Mouse (Mus musculus) forebrain, embryonic 11.5 days (tissue): Measurements from ENCODE around the gene Carmil2. TPM values are rescaled to one million over a fixed set of nuclear protein-coding genes. Genes with fewer than 3 reads are reported as not detected.
A peak's percentile ranks its signal among the peaks of the same experiment; 100 is the strongest.

ENCODE experiments used
- ATAC-seq: fragments of 200-750 bp; cut with Nextera tagmentation; replicated peaks from 2 replicates; pipeline ENCODE4 v1.8.0; 2017; ENCODE audit warnings: moderate TSS enrichment; ENCODE audit not compliant: low FRiP score
- DNase-seq: peaks from one replicate; pipeline ENCODE4 v3.0.0-alpha.2; 2017; ENCODE audit warnings: low spot score
- H3K27ac ChIP-seq: fragments of 300-500 bp; sonication (generic); 2 replicates; pipeline ENCODE4 v1.5.1; 2014; ENCODE audit warnings: low read depth, low read length
- H3K27me3 ChIP-seq: fragments of 300-500 bp; sonication (generic); 2 replicates; pipeline ENCODE4 v1.6.1; 2014; ENCODE audit warnings: mild to moderate bottlenecking, low read length, mixed read lengths; ENCODE audit not compliant: control insufficient read depth, insufficient read depth
- H3K36me3 ChIP-seq: fragments of 300-500 bp; sonication (generic); 2 replicates; pipeline ENCODE4 v1.6.1; 2014; ENCODE audit warnings: mild to moderate bottlenecking, low read length, moderate library complexity, mixed read lengths; ENCODE audit not compliant: control insufficient read depth, insufficient read depth
- H3K4me1 ChIP-seq: fragments of 300-500 bp; sonication (generic); replicated peaks from 2 replicates; pipeline ENCODE4 v1.6.1; 2014; ENCODE audit warnings: low read length, mixed read lengths; ENCODE audit not compliant: control insufficient read depth, insufficient read depth
- H3K4me2 ChIP-seq: fragments of 300-500 bp; sonication (generic); 2 replicates; pipeline ENCODE4 v1.6.1; 2014; ENCODE audit warnings: low read depth, mild to moderate bottlenecking, low read length, moderate library complexity, mixed read lengths; ENCODE audit not compliant: severe bottlenecking
- H3K4me3 ChIP-seq: fragments of 300-500 bp; sonication (generic); 2 replicates; pipeline ENCODE4 v1.5.1; 2014; ENCODE audit warnings: low read depth, low read length
- H3K9ac ChIP-seq: fragments of 300-500 bp; sonication (generic); 2 replicates; pipeline ENCODE4 v1.6.1; 2014; ENCODE audit warnings: low read length
- H3K9me3 ChIP-seq: fragments of 300-500 bp; sonication (generic); 2 replicates; pipeline ENCODE4 v1.6.1; 2016; ENCODE audit warnings: low read length, mixed read lengths; ENCODE audit not compliant: control insufficient read depth
- WGBS: fragments of 180-500 bp; shearing (Covaris S2); extraction: QIAGEN DNeasy Blood & Tissue Kit; methylation state at CpG from one replicate; pipeline ENCODE4 v1.1.7; 2014; 5-methylcytosine and 5-hydroxymethylcytosine counted together
- polyA plus RNA-seq: library from polyadenylated mRNA; unstranded; fragments of >200 nt; fragmentation: Nextera tagmentation; extraction: Ambion mirVana; gene quantifications from 2 replicates; pipeline ENCODE4 v1.2.1, GENCODE M21; 2014

Gene Carmil2
- polyA plus RNA-seq, 1 experiment from 2014 or later, result 2.0 TPM

- WGBS, result 92% methylated on average over 5 of the region's 5 CpGs
- H3K4me2 ChIP-seq, result no peak overlapping the region
- H3K27ac ChIP-seq, result no peak overlapping the region
- no peaks in the 10 kb centered on the region; the same call in 1 of the 2 replicates for H3K27me3 ChIP-seq
- DNase-seq (no peak), ATAC-seq (no peak)
- H3K36me3 ChIP-seq, result peaks cover 2% of the 10 kb centered on the region; the same call in 1 of the 2 replicates
- peaks cover 8% of the 10 kb centered on the region for H3K4me1 ChIP-seq
- no peak overlapping the region for H3K4me3 ChIP-seq
- no peak overlapping the region for H3K9ac ChIP-seq
- H3K9me3 ChIP-seq, result no peaks in the 10 kb centered on the region
Observed at GRCm38 (mm10) chr8:105698734-105699133, 12.7 kb downstream of the Carmil2 start.

- Histone ChIP-seq H3K27ac (no peak overlapping the region), H3K9me3 (no peaks in the 10 kb centered on the region), H3K36me3 (peaks cover 6% of the 10 kb centered on the region; the same call in 1 of the 2 replicates), H3K4me3 (peak overlapping the region; percentile 66), H3K9ac (peak overlapping the region; percentile 70; the same call in 1 of the 2 replicates), H3K4me2 (peak overlapping the region; percentile 93), H3K4me1 (peaks cover 8% of the 10 kb centered on the region), H3K27me3 (no peaks in the 10 kb centered on the region)
- WGBS, result 86% methylated on average over 11 of the region's 11 CpGs
- no peak for ATAC-seq
- DNase-seq, result no peak
Observed at GRCm38 (mm10) chr8:105699488-105700215, 13.6 kb downstream of the Carmil2 start.

GRCm38 (mm10) chr8:105700566-105700965, 14.5 kb downstream of the Carmil2 start:
- WGBS, result under 1% methylated on average over 21 of the region's 21 CpGs
- Histone ChIP-seq H3K27ac (peak overlapping the region; percentile 84; the same call in 1 of the 2 replicates), H3K27me3 (no peaks in the 10 kb centered on the region), H3K9ac (peak overlapping the region; percentile 70), H3K9me3 (no peaks in the 10 kb centered on the region), H3K4me3 (peak overlapping the region; percentile 66), H3K4me2 (peak overlapping the region; percentile 93), H3K36me3 (peaks cover 6% of the 10 kb centered on the region; the same call in 1 of the 2 replicates), H3K4me1 (peaks cover 8% of the 10 kb centered on the region)
- no peak; the same call in 1 of the 2 replicates for ATAC-seq
- peak; percentile 78 for DNase-seq

GRCm38 (mm10) chr8:105700966-105701824, 15.1 kb downstream of the Carmil2 start, which contains the start of the genes Acd and Pard6a:
TSS of gene Acd (minus strand) at chr8:105701102.
TSS of gene Pard6a (plus strand) at chr8:105701148.
- WGBS, result under 1% methylated on average over 59 of the region's 60 CpGs
- Histone ChIP-seq H3K4me3 (peak within 1 kb of the TSS; percentile 66), H3K36me3 (peaks cover 6% of the 10 kb centered on the region; the same call in 1 of the 2 replicates), H3K9ac (peak within 1 kb of the TSS; percentile 70), H3K27me3 (no peaks in the 10 kb centered on the region), H3K4me1 (peaks cover 8% of the 10 kb centered on the region), H3K4me2 (peak within 1 kb of the TSS; percentile 93), H3K9me3 (no peaks in the 10 kb centered on the region), H3K27ac (peak within 1 kb of the TSS; percentile 84)
- DNase-seq, result peak; percentile 98
- peak; percentile 82 for ATAC-seq

GRCm38 (mm10) chr8:105702001-105702401, 15.9 kb downstream of the Carmil2 start:
- Histone ChIP-seq H3K36me3 (peaks cover 6% of the 10 kb centered on the region; the same call in 1 of the 2 replicates), H3K4me3 (peak overlapping the region; percentile 66), H3K4me1 (peaks cover 12% of the 10 kb centered on the region), H3K9me3 (no peaks in the 10 kb centered on the region), H3K9ac (peak overlapping the region; percentile 48), H3K4me2 (peak overlapping the region; percentile 93), H3K27me3 (no peaks in the 10 kb centered on the region), H3K27ac (peak overlapping the region; percentile 84; the same call in 1 of the 2 replicates)
- ATAC-seq (peak; percentile 8; the same call in 1 of the 2 replicates), DNase-seq (no peak)
- 31% methylated on average over 18 of the region's 18 CpGs for WGBS

GRCm38 (mm10) chr8:105702731-105703415, 16.8 kb downstream of the Carmil2 start:
- H3K36me3 ChIP-seq, result peaks cover 6% of the 10 kb centered on the region; the same call in 1 of the 2 replicates
- DNase-seq (no peak), ATAC-seq (no peak)
- no peak overlapping the region for H3K4me3 ChIP-seq
- H3K27ac ChIP-seq, result no peak overlapping the region
- no peaks in the 10 kb centered on the region for H3K9me3 ChIP-seq
- H3K4me2 ChIP-seq, result no peak overlapping the region
- WGBS, result 93% methylated on average over 24 of the region's 24 CpGs
- H3K4me1 ChIP-seq, result peaks cover 12% of the 10 kb centered on the region
- no peaks in the 10 kb centered on the region for H3K27me3 ChIP-seq
- no peak overlapping the region for H3K9ac ChIP-seq

GRCm38 (mm10) chr8:105704146-105704812, 18.2 kb downstream of the Carmil2 start:
- no peak overlapping the region for H3K4me2 ChIP-seq
- H3K4me3 ChIP-seq, result no peak overlapping the region
- H3K27me3 ChIP-seq, result no peaks in the 10 kb centered on the region
- no peak overlapping the region for H3K9ac ChIP-seq
- H3K36me3 ChIP-seq, result peaks cover 6% of the 10 kb centered on the region; the same call in 1 of the 2 replicates
- peaks cover 12% of the 10 kb centered on the region for H3K4me1 ChIP-seq
- no peak overlapping the region for H3K27ac ChIP-seq
- 94% methylated on average over 34 of the region's 34 CpGs for WGBS
- ATAC-seq (no peak), DNase-seq (no peak)
- H3K9me3 ChIP-seq, result no peaks in the 10 kb centered on the region
